Mouse (Mus musculus) right cerebral cortex, postnatal 14 days (tissue): ENCODE results near the gene Npcd.

ENCODE experiments used
- DNase-seq: peaks from one replicate; pipeline ENCODE4 v3.0.0; 2022

The Npcd gene

DNA sequence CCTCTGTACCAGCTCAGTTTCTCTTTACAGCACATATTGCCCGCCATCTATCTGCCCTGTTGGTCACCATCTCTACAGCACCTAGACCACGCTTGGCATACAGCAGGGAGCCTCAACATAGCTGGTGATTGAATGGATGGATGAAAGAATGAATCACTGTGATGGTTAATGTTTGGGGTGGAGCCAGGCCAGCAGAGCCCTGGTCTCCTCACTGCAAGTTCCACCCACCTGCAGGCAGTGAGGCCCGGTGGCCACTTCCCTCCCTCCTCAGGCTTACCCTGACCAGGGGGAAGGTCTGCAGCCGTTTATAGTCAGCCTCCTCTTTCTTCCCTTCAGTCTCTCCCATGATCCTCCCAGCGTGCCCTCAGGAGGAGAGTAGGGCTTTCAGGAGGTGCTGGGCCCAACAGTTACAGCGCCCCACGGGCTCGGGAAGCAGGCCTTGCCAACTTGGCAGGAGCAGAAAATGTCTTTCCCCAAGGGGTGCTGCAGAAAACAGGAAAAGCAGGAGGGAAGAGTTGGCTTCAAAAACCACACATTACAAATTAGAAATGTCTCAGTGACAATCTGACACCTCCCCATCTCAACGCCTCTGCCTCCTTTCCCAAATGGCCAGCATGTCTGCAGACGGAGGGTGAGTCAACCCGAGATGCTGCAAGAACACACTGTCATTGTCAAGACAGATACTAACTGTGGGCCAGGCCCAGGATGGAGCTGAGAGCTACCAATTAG lies 69.3 kb downstream of the Npcd start:
- DNase-seq = no peak

DNA sequence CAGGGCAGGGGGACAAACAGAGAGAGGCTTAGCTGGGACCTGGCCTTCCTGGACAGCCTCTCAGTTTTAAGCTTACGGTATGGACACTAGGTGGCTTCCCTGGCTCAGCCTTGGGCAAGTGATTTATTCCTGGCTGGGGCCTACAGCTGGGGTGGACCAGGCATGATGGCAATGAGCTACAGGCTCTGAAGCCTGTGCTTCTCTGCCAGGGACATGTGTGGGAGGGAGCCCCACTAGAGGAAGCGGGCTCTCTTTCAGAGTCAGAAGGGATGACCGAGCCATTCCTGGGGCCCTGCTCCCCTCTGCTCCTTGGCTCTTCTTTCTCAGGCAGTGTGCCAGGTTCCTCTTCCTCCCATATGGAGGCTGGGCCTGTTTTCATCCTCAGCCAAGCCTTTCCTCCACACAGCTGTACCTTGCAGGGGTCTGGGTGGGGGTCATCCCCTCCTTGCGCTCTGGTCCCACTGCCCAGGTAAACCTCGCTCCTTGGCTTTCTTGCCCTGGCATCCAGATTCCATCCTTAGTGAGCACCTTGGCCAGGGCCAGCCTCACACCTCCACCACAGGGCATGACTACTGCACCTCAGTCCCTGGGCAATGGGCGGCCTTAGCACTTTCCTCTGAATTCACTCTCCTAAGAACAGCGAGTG lies 70.3 kb downstream of the Npcd start:
- no peak for DNase-seq

- no peak for DNase-seq
These were observed 71.0 kb downstream of the Npcd start for GRCm38 (mm10) chr15:79763001-79763400.

- no peak for DNase-seq
These were observed 73.1 kb downstream of the Npcd start for GRCm38 (mm10) chr15:79760956-79761355.

- DNase-seq = no peak
These were observed 76.9 kb downstream of the Npcd start for GRCm38 (mm10) chr15:79757118-79757517.

DNA sequence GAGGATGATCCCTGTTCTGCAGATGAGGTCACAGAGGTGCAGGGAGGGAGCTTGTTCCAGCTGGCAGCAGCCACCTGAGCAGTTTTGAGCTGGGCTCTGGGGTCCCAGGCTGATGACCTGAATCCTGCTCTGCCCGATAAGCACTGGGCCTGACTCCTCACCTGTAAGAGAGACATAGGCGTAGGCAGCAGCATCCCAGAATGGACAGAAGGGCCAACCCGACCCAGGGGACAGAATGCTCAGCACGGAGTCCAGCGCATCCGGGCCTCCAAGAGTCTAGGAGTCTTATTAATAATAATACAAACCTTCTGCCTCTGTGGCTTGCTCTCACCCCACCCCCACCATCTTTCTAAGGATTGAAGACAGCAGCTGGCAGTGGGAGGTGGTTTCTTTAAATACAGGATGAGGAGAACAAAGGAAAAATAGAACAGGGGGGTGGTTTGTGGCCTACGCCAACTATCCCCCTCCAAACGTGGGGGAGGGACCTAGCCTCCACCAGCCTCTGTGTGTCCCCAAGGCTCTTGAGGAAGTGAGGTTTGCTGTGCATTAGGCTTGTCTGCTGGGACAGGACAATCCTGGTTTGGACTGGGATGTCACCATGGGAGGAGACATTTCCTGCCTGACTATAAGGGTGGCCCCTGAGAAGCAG lies 77.9 kb downstream of the Npcd start:
- DNase-seq = peak; percentile 24

GRCm38 (mm10) chr15:79755176-79755575 lies 78.9 kb downstream of the Npcd start:
- no peak for DNase-seq

DNA sequence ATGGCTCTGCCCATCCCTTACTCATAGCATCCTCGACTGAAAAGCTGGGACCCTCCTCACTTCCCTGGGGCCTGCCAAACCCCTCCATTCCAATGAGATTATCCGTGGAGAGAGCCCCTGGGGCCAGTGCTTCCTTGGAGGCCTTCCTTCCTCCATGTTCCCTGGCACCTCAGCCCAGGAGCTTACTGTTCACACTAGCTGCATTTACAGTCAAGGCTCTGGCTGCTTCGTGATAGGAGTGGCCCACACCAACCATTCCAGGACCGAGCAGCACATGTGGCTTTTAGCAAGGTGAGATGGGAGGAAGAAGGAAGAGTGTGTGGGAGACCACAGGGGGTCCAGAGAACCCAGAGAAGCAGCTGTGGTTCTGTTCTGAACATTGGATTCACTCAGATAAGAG lies 80.2 kb downstream of the Npcd start:
- DNase-seq = no peak

DNA sequence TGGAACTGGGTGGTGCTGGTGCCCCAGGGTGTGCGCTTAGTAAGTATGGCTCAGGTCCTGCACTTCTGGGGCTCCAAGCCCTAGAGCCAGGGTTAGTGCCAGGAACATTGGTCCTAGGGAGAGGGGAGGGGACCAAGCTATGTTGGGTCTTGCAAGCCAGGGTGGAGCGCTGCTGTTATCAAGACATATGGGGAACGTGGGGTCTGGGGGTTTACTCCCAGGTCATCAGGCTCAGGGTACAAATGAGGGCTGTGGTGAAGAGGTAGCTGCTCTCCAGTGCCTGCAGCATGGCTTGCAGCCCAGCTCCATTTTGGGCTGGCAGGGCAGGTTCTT lies 80.7 kb downstream of the Npcd start:
- peak; percentile 8 for DNase-seq

- DNase-seq = peak; percentile 73
These were observed 81.2 kb downstream of the Npcd start for GRCm38 (mm10) chr15:79752742-79753419.

- DNase-seq = no peak
These were observed 82.3 kb downstream of the Npcd start for GRCm38 (mm10) chr15:79751772-79752171.

- DNase-seq = no peak
These were observed 83.8 kb downstream of the Npcd start for GRCm38 (mm10) chr15:79750266-79750665.

DNA sequence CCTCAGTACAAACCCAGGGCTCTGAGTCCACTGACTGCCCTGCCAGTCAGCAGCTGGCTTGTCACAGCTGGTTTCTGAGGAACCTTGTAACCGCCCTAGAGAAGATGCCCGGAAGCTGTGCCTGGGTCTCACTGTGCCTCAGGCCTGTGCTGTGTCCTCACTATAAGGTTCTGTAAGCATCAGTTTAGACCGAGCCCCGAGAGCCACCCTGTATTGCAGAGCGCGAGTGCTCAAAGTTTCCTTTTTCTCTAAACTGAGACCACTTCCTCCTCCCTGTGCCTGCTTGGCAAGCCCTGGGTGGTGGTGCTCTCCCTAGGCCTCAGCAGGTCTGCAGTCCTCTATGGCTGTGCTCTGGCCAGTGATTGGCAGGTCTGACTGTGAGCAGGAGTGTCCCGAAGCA lies 84.9 kb downstream of the Npcd start:
- DNase-seq = no peak

- no peak for DNase-seq
These were observed 86.0 kb downstream of the Npcd start for GRCm38 (mm10) chr15:79747998-79748397.

DNA sequence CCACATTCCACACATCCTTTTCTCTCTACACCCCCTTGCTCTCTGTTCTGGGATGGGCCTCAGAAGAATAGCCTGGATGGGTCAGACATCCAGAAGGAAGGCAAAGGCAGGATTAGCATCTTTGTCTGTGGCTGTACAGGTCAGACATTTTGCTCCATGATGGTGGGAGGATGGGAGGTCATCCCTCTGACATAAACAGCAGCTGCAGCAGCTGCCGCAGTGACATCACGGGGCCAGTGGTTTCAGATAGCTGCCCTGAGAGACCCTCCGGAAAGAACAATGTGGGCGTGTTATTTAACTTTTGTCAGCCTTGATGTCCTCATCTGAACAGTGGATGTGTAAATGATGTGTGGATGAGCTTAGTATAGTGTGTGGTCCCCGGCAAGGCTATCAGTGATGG lies 88.2 kb downstream of the Npcd start:
- no peak for DNase-seq

DNA sequence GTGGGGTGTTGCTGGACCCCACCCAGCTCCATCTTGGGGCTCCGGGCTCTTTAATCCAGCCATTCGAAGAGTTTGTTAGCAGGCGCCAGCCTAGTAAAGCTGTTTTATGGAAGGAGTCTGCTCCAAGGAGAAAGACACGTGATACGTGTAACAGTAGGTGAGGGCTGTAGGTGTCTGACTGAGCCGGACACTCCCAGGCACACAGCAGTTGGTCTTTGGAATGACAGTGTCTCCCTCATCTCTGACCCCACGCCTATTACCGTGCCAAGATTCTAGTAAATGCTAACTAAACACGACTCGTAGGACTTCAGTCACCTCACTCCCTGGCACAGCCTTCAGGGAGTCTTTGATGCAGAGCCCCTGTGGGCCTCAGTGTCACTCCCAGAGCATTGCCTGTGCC lies 88.7 kb downstream of the Npcd start:
- DNase-seq = no peak

DNA sequence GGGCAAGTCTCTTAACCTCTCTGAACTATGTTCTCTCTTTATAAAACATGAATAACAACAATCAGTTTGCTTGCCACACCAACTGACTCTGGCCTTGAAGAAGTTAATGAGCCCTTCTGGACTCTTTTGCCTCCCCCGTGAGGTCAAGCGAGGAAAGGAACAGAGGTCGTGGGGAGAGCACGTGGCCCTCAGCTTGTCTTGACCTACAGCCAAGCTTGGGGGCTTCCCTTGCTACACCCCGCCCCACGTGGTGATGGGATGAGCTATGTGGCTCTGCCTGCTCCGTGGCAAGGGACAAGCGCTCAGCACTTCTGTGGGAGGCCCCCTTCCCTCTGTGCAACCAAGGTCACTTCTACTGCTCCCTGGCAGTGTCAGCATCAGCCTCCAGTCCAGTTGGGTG lies 89.3 kb downstream of the Npcd start:
- no peak for DNase-seq

- no peak for DNase-seq
These were observed 90.0 kb downstream of the Npcd start for GRCm38 (mm10) chr15:79744001-79744400.

GRCm38 (mm10) chr15:79742706-79743023 lies 91.4 kb downstream of the Npcd start:
- DNase-seq = no peak

- peak; percentile 94 for DNase-seq
These were observed 91.9 kb downstream of the Npcd start, which contains the start of gene Sun2 for GRCm38 (mm10) chr15:79741921-79742705. Gene Sun2 (minus strand): TSS chr15:79742536.

DNA sequence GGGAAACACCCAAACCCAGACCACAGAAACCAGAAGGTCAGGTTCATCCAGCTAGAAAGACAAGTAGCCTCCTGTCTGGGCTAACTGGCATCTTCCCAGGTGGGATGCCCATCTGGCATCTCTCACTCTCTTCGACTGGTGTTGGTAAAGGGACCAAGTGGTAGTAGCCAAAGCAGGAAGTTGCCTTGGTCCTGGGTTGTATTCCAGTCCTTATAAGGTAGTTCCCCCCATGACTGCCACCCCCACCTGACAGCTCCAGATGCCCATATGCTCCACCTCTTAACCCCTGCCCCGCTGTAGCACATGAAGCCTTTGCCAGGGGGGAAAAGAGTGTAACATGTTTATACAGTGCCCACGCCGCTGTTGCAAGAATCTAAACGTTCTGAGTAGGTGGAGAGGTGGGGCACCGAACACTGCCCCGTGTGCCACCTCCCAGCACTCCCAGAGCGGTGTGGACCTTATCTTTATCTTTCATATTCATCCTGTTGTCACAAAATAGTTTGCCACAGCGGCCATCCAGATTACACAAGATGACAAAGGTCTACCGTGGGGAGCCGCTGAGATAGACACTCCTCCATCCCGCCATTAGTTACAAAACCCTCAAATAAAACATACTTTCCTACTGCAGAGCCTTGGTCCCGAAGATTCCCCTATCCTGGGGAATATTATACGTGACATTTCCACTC lies 92.7 kb downstream of the Npcd start:
- no peak for DNase-seq

GRCm38 (mm10) chr15:79740739-79741138 lies 93.3 kb downstream of the Npcd start:
- DNase-seq = no peak
